Mouse (Mus musculus) MN1 (cell line): ENCODE results near the gene Itsn1.

ENCODE experiments used
- DNase-seq: peaks from one replicate; pipeline ENCODE4 v3.0.0-alpha.2; 2016; ENCODE audit warnings: low spot score

Gene Itsn1

DNA sequence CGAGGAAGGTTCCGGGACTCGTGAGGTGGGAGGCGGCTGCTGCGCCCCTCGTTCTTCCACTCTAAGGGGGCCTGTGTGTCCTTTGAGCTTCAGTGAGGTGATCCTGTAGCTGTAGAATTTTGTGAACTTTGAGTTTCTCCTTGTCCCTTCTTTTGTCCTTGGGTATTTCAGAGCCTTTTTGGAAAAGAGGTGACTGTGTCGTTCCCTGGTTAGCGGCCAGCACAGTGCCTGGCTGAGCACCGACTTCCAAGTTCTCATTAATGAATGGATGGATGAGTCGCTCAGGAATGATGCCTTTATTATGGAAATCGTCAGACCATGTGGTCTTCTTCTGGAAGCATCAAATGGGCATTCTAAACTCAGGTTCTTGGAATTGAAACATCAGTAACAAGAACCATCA lies 218.0 kb downstream of the Itsn1 start:
- no peak for DNase-seq

- no peak for DNase-seq
These were observed 224.9 kb downstream of the Itsn1 start for GRCm38 (mm10) chr16:91953967-91954366.

GRCm38 (mm10) chr16:91954766-91955165 lies 225.7 kb downstream of the Itsn1 start:
- DNase-seq, result no peak

- DNase-seq, result peak; percentile 84
These were observed 233.3 kb downstream of the Itsn1 start for GRCm38 (mm10) chr16:91962204-91962893.

DNA sequence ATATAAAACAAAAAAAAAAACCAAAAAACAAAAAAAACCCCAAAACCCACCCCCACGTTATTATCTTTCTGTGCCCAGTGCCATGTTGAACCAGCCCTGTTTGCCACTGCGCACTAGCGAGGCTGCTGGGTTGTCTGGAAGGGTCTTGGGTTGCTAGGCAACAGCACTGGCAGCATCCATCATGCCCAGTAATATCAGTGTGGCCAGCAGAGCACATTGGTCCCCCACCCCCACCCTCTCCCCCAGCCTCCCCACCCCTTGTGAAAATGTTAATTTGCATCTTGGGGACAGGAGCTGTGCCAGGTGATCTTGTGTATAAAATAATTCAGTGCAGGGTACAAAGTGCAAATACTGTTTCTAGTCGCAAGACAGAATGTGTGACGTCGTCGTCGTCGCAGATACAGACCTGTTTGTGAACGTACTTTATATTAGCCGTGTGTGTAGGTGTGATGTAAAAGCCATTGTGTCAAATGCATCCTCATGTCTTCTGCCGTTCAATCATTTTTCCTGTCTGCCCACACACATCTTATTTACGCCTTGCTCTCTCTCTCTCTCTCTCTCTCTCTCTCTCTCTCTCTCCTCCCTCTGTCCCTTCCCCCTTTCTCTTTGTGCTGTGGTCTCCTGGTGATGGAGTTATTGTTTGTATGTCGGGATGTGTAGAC lies 233.9 kb downstream of the Itsn1 start:
- peak; percentile 70 for DNase-seq

DNA sequence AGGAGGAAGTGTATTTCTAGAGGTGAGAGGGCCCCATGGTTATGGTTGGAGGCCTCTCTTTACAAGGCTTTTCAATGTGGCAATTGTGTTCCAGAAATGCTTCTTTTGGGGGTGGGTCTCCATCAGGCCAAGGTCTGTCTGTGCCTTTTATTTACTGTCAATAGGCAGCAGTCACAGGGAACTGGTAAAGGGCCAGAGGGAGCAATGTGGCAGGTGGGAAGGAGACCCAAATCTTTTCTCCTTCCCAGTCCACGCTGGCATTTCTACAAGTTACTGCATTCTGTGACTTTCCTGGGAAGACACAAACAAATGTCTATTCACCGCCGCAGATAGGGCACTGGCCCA lies 234.4 kb downstream of the Itsn1 start:
- DNase-seq, result no peak

DNA sequence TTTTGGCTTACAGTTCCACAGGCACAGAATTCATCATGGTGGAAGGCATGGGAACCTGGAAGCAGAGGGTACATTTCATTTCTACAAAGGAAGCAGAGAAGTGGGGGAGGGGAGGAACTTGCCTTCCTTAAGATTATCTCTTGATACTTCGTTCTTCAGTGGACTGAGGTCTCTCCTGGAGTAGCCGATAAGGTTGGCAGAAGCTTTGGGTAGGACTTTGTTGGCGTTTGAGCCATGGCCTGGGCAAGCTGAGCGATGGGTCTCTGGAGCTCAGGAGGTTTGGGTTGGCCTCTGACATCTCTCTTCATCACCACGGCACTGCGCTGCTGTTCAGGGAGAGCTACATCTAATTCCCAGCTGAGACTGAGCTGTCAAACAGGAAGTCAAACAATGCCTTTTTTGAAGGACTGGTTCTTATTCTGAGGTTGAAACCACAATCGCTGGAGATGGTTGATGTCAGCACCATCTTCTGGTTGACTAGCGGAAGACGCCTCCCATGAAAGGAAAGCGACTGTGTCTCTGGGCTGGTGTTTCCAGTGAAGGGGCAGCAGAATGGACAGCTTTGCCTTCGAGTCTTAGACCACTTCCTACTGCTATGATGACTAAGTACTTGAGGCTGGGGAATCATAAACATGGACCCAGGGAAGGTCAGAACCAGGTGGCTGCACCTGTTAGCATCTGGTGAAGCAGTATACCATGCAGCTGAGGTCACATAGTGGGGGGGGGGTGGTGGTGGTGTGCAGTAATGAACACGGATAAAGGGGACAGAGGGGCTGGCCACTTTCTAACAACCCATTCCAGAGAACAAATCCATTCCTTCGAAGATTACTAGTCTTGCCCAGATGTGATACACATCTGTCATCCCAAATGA lies 235.5 kb downstream of the Itsn1 start:
- no peak for DNase-seq

DNA sequence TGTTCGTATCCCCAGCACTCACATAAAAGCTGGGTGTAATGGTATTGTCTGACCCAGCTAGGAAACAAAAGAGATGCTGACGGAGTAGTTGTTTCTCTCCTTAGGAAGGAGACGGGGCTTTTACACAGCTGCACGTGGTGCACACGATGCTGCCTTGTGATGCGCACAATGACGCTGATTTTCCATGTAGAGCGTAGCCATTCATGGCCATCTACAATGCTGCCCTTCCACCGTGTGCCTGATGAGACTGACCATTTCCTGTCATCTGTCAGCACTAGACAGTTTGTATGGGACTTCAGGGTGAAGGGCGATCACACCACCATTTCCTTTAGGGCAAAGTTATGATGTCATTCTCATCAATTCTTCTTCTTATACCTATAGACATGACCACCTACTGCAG lies 239.6 kb downstream of the Itsn1 start:
- no peak for DNase-seq

DNA sequence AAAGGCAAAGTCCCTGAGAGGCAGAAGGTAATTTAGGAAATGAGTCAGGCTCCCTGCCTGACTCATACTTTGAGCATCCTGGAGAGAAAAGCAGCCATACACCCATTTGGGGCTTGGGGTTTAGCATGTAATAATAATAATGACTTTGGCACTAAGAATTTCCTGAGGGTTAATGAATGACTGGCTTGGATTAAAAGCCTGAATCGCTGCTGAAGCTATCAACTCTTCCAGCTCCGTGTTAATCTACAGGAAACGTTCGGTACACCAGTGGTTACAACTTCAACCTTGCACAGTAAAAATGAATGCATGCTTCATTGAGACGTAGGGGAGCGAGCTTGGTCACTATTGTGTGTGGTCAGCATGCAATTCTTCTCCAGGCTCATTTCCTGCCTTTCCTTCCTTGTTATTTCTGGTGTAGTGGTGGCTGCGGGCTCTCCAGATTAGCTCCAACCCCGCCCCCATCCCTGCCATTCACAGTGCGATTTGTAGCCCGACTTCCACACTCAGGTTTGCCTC lies 240.5 kb downstream of the Itsn1 start:
- DNase-seq, result peak; percentile 27
